Mouse (Mus musculus) spleen, embryonic (tissue): ENCODE measurements around the gene Myh7b.
"Not testable (repeated sequence)": the region's sequence is repeated elsewhere in the genome, so short reads cannot be mapped to it uniquely, and the experiment has no call there.

ENCODE experiments used
- CTCF ChIA-PET: fragments of 350-600 bp; sonication (Branson Sonifier 250); formaldehyde crosslinking; loops from one replicate; lab custom pipeline; 2022; lab: Charles Lee

The Myh7b gene

GRCm38 (mm10) chr2:155603707-155604106, 7.3 kb upstream of the Myh7b start:
- CTCF ChIA-PET, result no interaction called here

- CTCF ChIA-PET, result no interaction called here
Observed at GRCm38 (mm10) chr2:155604560-155605235, 6.3 kb upstream of the Myh7b start.

- CTCF ChIA-PET, result not testable (repeated sequence)
Observed at GRCm38 (mm10) chr2:155605236-155605589, 5.8 kb upstream of the Myh7b start.

GRCm38 (mm10) chr2:155606360-155606759, 4.7 kb upstream of the Myh7b start:
- CTCF ChIA-PET, result no interaction called here

- CTCF ChIA-PET, result interaction anchor here (0.5 kb wide), 1 partner anchor 12 kb away, joined by 3 read pairs; no protein-coding TSS in a partner anchor
Observed at GRCm38 (mm10) chr2:155611834-155612550, 980 bp downstream of the Myh7b start.

GRCm38 (mm10) chr2:155613326-155613755, 2.3 kb downstream of the Myh7b start:
- CTCF ChIA-PET, result no interaction called here

- CTCF ChIA-PET, result no interaction called here
Observed at GRCm38 (mm10) chr2:155613953-155614352, 2.9 kb downstream of the Myh7b start.

GRCm38 (mm10) chr2:155616971-155617370, 6.0 kb downstream of the Myh7b start:
- CTCF ChIA-PET, result no interaction called here

- CTCF ChIA-PET, result interaction anchor here (0.6 kb wide), 1 partner anchor 24 kb away, joined by 4 read pairs; no protein-coding TSS in a partner anchor
Observed at GRCm38 (mm10) chr2:155619817-155620216, 8.8 kb downstream of the Myh7b start.

- CTCF ChIA-PET, result no interaction called here
Observed at GRCm38 (mm10) chr2:155622606-155623005, 11.6 kb downstream of the Myh7b start.

- CTCF ChIA-PET, result interaction anchor here (0.7 kb wide), 1 partner anchor 178 kb away, joined by 3 read pairs; no protein-coding TSS in a partner anchor
Observed at GRCm38 (mm10) chr2:155623996-155624395, 13.0 kb downstream of the Myh7b start.

GRCm38 (mm10) chr2:155624730-155625129, 13.7 kb downstream of the Myh7b start:
- CTCF ChIA-PET, result no interaction called here

GRCm38 (mm10) chr2:155626277-155626676, 15.3 kb downstream of the Myh7b start:
- CTCF ChIA-PET, result interaction anchor here (0.5 kb wide), 1 partner anchor 800 kb away, joined by 3 read pairs; no protein-coding TSS in a partner anchor

GRCm38 (mm10) chr2:155627030-155627738, 16.2 kb downstream of the Myh7b start:
- CTCF ChIA-PET, result interaction anchor here (0.5 to 0.6 kb wide), 2 partner anchors 698 to 799 kb away, joined by 3 read pairs; no protein-coding TSS in a partner anchor

GRCm38 (mm10) chr2:155628112-155628511, 17.1 kb downstream of the Myh7b start:
- CTCF ChIA-PET, result no interaction called here

- CTCF ChIA-PET, result no interaction called here
Observed at GRCm38 (mm10) chr2:155628519-155628918, 17.5 kb downstream of the Myh7b start.

GRCm38 (mm10) chr2:155629231-155629661, 18.2 kb downstream of the Myh7b start:
- CTCF ChIA-PET, result no interaction called here

GRCm38 (mm10) chr2:155630153-155630552, 19.1 kb downstream of the Myh7b start:
- CTCF ChIA-PET, result no interaction called here

GRCm38 (mm10) chr2:155630590-155631416, 19.8 kb downstream of the Myh7b start:
- CTCF ChIA-PET, result no interaction called here

GRCm38 (mm10) chr2:155632138-155632936, 21.3 kb downstream of the Myh7b start:
- CTCF ChIA-PET, result interaction anchor here (0.6 kb wide), 1 partner anchor 133 kb away, joined by 3 read pairs; no protein-coding TSS in a partner anchor
